Mouse (Mus musculus) right cerebral cortex, adult 2 months (tissue): Measurements from ENCODE around the gene Msto1.
"Not testable (repeated sequence)": the region's sequence is repeated elsewhere in the genome, so short reads cannot be mapped to it uniquely, and the experiment has no call there.

Experiments used
- DNase-seq, 2 experiments: peaks; one replicate each; pipeline ENCODE4 v3.0.0; 2021 to 2022; ENCODE audit warnings: low spot score in 2 of 2

Msto1 gene

GRCm38 (mm10) chr3:88905209-88905608 is 8.6 kb downstream of the Msto1 start:
- no peak for DNase-seq

DNA sequence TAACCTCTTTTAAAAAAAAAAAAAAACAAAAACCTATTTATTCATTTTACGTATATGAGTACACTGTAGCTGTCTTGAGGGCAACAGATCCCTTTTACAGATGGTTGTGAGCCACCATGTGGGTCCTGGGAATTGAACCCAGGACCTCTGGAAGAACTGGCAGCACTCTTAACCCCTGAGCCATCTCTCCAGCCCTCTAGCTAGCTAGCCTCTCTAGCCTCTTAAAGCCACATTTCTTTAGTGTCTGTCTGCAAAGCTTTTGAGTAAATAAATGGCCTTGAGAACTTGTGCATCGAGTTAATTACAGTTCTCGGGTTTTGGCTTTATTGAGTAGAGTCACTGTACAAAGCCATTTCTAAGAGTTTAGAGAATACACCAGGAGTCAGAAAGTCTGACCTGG is 9.0 kb downstream of the Msto1 start:
- DNase-seq: no peak

DNA sequence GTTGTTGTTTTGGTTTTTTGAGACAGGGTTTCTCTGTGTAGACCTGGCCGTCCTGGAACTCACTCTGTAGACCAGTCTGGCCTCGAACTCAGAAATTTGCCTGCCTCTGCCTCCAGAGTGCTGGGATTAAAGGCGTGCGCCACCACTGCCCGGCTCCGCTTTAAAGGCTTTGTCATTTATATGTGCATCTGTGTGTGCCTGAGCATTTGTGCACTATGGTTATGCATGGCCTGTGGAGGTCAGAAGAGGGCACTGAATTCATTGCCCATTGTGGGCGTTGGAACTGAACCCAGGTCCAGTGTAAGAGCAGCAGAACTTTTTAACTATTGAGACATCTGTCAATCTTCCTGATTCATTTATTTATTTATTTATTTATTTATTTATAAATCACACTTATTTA is 20.8 kb downstream of the Msto1 start:
- not testable (repeated sequence) for DNase-seq

GRCm38 (mm10) chr3:88882536-88882935 is 31.3 kb downstream of the Msto1 start:
- DNase-seq: not testable (repeated sequence)

GRCm38 (mm10) chr3:88868449-88868848 is 45.4 kb downstream of the Msto1 start:
- not testable (repeated sequence) for DNase-seq

- not testable (repeated sequence) for DNase-seq
Measured at GRCm38 (mm10) chr3:88867177-88867576, 46.6 kb downstream of the Msto1 start.

DNA sequence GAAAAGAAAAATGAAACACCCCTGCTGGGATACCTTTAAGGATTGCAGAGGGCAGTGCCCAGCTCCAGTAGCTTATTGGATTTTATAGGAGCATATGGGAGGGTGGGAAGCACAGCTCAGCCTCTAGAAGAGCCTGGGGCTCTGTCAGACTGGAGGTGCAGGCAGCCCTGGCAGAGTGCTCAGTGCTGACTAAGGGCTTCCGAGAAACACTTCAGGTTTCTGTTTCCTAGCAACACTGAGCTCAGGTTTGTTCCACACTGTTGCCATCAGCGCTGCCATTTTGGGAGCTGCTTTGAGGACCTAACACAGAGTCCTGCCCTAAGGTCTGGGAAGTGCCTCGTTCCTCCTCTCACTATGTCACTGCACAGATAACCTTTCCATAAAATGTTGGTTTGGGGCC is 47.1 kb downstream of the Msto1 start:
- DNase-seq: not testable (repeated sequence)

DNA sequence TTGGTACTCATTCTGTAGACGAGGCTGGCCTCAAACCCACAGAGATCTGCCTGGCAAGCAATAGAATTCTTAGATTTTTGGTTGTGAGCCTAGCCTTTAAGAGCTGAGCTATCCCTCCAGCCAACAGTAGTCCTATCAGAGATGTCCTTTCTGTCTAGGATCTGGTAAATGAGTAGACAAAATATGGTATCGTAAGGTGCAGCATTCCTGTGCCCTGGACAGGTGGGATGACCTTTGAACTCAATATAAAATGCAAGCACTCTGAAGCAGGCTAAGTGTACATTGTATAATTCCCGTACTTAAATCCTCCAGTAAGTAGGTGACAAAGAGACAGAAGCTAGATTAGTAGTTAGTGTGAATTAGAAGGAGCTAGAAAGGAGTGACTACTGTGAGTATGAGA is 51.7 kb downstream of the Msto1 start:
- no peak for DNase-seq

- no peak for DNase-seq
Measured at GRCm38 (mm10) chr3:88855837-88856236, 58.0 kb downstream of the Msto1 start.
